Mouse (Mus musculus) midbrain, embryonic 12.5 days (tissue): Measurements from ENCODE around the gene Cmtm6. TPM values are rescaled to one million over a fixed set of nuclear protein-coding genes. Genes with fewer than 3 reads are reported as not detected.
A peak's percentile ranks its signal among the peaks of the same experiment; 100 is the strongest.

ENCODE experiments used
- ATAC-seq: fragments of 200-750 bp; cut with Nextera tagmentation; 2 replicates; pipeline ENCODE4 v1.8.0; 2017; ENCODE audit warnings: low read depth, moderate TSS enrichment, moderate library complexity; ENCODE audit not compliant: low FRiP score
- H3K27ac ChIP-seq: fragments of 300-500 bp; sonication (generic); replicated peaks from 2 replicates; pipeline ENCODE4 v1.5.1; 2016; ENCODE audit warnings: mild to moderate bottlenecking
- H3K27me3 ChIP-seq: fragments of 300-500 bp; sonication (generic); 2 replicates; pipeline ENCODE4 v1.6.1; 2016; ENCODE audit warnings: mild to moderate bottlenecking
- H3K36me3 ChIP-seq: fragments of 300-500 bp; sonication (generic); 2 replicates; pipeline ENCODE4 v1.6.1; 2016
- H3K4me1 ChIP-seq: fragments of 300-500 bp; sonication (generic); 2 replicates; pipeline ENCODE4 v1.6.1; 2016
- H3K4me2 ChIP-seq: fragments of 300-500 bp; sonication (generic); replicated peaks from 2 replicates; pipeline ENCODE4 v1.6.1; 2016; ENCODE audit warnings: mild to moderate bottlenecking, moderate library complexity
- H3K4me3 ChIP-seq: fragments of 300-500 bp; sonication (generic); 2 replicates; pipeline ENCODE4 v1.5.1; 2016; ENCODE audit warnings: mild to moderate bottlenecking
- H3K9ac ChIP-seq: fragments of 300-500 bp; sonication (generic); replicated peaks from 2 replicates; pipeline ENCODE4 v1.6.1; 2016; ENCODE audit warnings: mild to moderate bottlenecking, moderate library complexity
- H3K9me3 ChIP-seq: fragments of 300-500 bp; sonication (generic); 2 replicates; pipeline ENCODE4 v1.6.1; 2016; ENCODE audit warnings: mild to moderate bottlenecking
- WGBS: fragments of 180-500 bp; shearing (Covaris S2); methylation state at CpG from one replicate; pipeline ENCODE4 v1.1.7; 2016; 5-methylcytosine and 5-hydroxymethylcytosine counted together
- polyA plus RNA-seq: library from polyadenylated mRNA; unstranded; fragments of >200 nt; fragmentation: Nextera tagmentation; extraction: Ambion mirVana; gene quantifications from 2 replicates; pipeline ENCODE4 v1.2.1, GENCODE M21; 2016

Gene Cmtm6
- polyA plus RNA-seq, 1 experiment from 2014 or later, result 23.8 TPM

DNA sequence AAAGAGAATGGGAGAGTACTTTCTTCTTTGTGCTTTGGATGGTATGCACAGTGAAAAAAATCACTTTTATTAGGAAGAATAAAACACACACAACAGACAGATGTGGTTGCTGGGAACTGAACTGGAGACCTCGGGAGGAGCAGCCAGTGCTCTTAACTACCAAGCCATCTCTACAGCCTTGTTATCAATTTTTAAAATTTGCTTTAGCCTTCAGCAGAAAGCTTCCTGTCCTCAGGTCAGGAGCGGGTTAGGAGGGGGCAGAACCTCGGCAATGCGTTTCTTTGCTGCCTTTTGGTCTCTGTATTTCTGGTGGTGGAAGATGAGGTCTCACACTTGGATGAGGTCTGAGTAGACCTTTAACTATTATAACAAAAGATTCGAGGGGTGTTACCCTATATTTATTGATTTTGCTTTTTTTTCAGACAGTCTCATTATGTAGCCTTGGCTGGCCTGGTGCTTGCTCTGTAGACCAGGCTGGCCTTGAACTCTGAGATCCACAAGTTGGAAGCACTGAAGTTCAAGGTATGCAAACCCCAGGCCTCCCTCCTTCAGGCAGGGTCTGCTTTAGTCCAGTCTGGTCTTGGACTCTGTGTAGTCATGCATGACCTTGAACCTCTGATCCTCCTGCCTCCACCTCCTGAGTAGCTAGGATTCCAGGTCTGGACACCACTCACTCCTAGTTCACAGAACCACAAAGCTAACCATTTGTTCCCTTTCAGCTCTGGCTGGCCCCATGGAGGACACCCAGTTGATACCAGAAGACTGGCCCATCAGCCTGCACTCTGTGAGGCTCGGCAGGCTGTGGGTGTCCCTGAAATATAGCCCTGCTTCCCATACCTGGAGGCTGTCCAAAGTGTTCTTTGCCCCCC is 46.5 kb downstream of the Cmtm6 start:
- H3K4me3 ChIP-seq, result no peak overlapping the region
- H3K27me3 ChIP-seq, result peaks cover 5% of the 10 kb centered on the region; the same call in 1 of the 2 replicates
- no peak overlapping the region for H3K9ac ChIP-seq
- no peak overlapping the region for H3K27ac ChIP-seq
- 89% methylated on average over 6 of the region's 6 CpGs for WGBS
- H3K4me1 ChIP-seq, result peaks cover 16% of the 10 kb centered on the region
- H3K9me3 ChIP-seq, result no peaks in the 10 kb centered on the region
- H3K36me3 ChIP-seq, result peaks cover 3% of the 10 kb centered on the region; the same call in 1 of the 2 replicates
- no peak for ATAC-seq
- no peak overlapping the region for H3K4me2 ChIP-seq

GRCm38 (mm10) chr9:114778047-114778390 is 47.1 kb downstream of the Cmtm6 start:
- Histone ChIP-seq H3K4me1 (peaks cover 16% of the 10 kb centered on the region), H3K9ac (no peak overlapping the region), H3K27ac (no peak overlapping the region), H3K27me3 (peaks cover 11% of the 10 kb centered on the region), H3K4me3 (no peak overlapping the region), H3K36me3 (no peaks in the 10 kb centered on the region), H3K9me3 (no peaks in the 10 kb centered on the region), H3K4me2 (no peak overlapping the region)
- ATAC-seq, result no peak
- WGBS, result 88% methylated on average over 7 of the region's 7 CpGs

DNA sequence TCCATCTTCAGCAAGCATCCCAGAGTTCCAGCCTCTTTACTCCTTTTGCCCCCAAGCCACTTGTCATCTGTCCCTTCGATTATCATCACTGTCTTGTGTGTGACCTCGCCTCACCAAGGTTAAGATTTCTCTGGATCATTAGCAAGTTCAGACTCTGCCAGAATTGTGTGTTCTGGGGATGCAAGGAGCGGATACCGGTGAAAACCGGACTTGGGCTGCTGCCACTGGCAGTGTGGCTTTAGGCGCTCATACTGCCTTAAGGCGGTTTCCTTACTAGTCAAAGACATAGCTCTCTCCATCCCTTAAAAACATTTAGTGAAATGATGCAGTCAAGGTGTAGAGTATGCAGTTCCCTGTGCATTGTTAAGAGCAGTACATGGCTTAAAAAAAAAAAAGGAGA is 48.0 kb downstream of the Cmtm6 start:
- 91% methylated on average over 7 of the region's 7 CpGs for WGBS

DNA sequence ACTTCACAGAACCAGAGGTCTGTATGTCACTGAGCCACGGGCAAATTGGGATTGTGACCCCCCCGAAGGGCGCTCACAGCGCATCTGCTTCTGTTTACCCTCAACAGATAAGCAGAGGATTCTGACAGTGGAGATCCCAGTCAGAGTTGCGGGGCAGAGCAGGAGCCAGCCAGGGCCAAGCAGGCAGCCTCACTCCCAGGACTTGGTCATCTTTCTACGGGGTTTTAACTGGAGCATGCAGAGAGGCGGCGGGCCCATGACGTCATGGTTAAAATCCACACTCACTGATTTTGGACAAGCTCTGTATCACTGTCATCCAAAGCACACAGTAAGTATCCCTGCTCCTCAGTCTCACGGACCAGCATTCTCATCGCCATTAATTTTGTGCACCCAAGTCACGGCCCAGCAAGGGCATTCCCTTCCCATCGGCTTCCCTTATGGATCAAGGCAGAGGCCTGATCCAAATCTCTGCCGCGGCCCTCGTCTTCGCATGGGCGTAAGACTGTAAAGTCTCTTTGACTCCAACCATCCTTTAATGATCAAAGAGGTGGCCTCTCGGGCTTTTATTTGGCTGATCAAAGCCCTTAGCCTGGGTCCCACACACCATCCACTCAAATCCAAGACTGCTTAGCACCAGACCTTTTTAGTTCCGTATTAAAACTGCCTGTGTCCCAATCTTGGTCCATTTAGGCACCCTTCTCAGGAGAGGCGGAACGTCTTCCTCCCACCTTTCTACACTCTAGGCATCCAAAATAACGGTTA is 49.2 kb downstream of the Cmtm6 start:
- peak; percentile 23 for ATAC-seq
- 27% methylated on average over 23 of the region's 23 CpGs for WGBS
- no peak overlapping the region for H3K27ac ChIP-seq
- H3K9me3 ChIP-seq, result no peaks in the 10 kb centered on the region
- H3K4me3 ChIP-seq, result peak overlapping the region; percentile 55
- peaks cover 12% of the 10 kb centered on the region for H3K27me3 ChIP-seq
- peak overlapping the region; percentile 91 for H3K4me2 ChIP-seq
- peak overlapping the region; percentile 71 for H3K9ac ChIP-seq
- H3K36me3 ChIP-seq, result no peaks in the 10 kb centered on the region
- H3K4me1 ChIP-seq, result peaks cover 19% of the 10 kb centered on the region

More for the DNA sequence above, 48.0 kb downstream of the Cmtm6 start:
- Histone ChIP-seq H3K4me3 (no peak overlapping the region), H3K4me2 (no peak overlapping the region), H3K9ac (no peak overlapping the region), H3K27ac (no peak overlapping the region), H3K27me3 (peaks cover 12% of the 10 kb centered on the region), H3K4me1 (peaks cover 16% of the 10 kb centered on the region), H3K9me3 (no peaks in the 10 kb centered on the region), H3K36me3 (no peaks in the 10 kb centered on the region)
- ATAC-seq, result no peak

GRCm38 (mm10) chr9:114780746-114781525 is 50.0 kb downstream of the Cmtm6 start:
- Histone ChIP-seq H3K27ac (peak overlapping the region; percentile 56), H3K9me3 (no peaks in the 10 kb centered on the region), H3K36me3 (no peaks in the 10 kb centered on the region), H3K9ac (peak overlapping the region; percentile 71), H3K4me1 (peaks cover 24% of the 10 kb centered on the region), H3K4me3 (peak overlapping the region; percentile 55), H3K4me2 (peak overlapping the region; percentile 91), H3K27me3 (peaks cover 12% of the 10 kb centered on the region)
- WGBS, result 2% methylated on average over 38 of the region's 38 CpGs
- ATAC-seq, result peak; percentile 48

DNA sequence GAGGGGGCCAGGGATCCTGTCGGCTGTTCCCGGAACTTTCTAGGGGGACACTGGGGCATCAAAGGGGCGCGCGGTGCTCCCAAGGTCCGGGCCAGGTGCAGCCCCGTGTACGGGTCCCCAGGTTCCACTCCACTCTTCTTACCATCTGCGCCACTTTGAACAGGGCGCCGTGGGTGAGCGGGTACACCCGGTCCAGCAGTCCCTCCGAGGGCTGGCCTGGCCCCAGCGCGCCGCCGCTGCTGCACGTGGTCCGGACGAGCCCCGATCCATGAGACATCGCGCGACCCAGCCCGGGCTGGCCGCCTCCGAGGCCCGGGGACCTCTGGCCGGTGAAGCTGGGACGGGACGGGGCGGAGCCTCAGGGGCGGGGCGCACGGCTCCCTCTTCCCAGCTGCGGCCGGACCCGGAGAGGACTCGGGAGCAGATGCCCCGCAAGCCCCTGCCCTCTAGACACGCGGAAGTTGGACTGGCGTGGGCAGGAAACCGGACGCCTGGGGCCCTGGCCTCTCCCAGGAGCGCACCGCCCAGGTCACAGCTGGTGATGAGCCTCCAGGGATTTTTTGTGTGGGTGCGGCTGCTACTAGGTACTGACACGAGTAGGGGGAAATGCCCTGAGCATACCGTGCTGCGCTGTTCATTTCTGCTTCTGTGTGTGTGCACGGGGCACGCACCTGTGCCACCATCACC is 50.8 kb downstream of the Cmtm6 start, which contains the start of gene Cmtm7:
Cmtm7 (minus strand) TSS at position 331 of the 687 bp plus-strand sequence.
- whole genome bisulfite sequencing, result 1% methylated on average over 47 of the region's 54 CpGs
- ATAC-seq, result peak; percentile 84
- peak within 1 kb of the TSS; percentile 56 for H3K27ac ChIP-seq
- H3K4me3 ChIP-seq, result peak within 1 kb of the TSS; percentile 55
- peaks cover 24% of the 10 kb centered on the region for H3K4me1 ChIP-seq
- no peaks in the 10 kb centered on the region for H3K9me3 ChIP-seq
- H3K4me2 ChIP-seq, result peak within 1 kb of the TSS; percentile 91
- H3K9ac ChIP-seq, result peak within 1 kb of the TSS; percentile 71
- peaks cover 12% of the 10 kb centered on the region for H3K27me3 ChIP-seq
- no peaks in the 10 kb centered on the region for H3K36me3 ChIP-seq

GRCm38 (mm10) chr9:114785432-114786125 is 54.7 kb downstream of the Cmtm6 start:
- H3K27me3 ChIP-seq, result peaks cover 9% of the 10 kb centered on the region
- no peaks in the 10 kb centered on the region for H3K9me3 ChIP-seq
- no peak for ATAC-seq
- H3K4me1 ChIP-seq, result peaks cover 17% of the 10 kb centered on the region
- no peaks in the 10 kb centered on the region for H3K36me3 ChIP-seq
- WGBS, result 6% methylated on average over 16 of the region's 16 CpGs
- peak overlapping the region; percentile 22; the same call in 1 of the 2 replicates for H3K27ac ChIP-seq
- no peak overlapping the region for H3K4me3 ChIP-seq
- no peak overlapping the region for H3K9ac ChIP-seq
- H3K4me2 ChIP-seq, result 0 out of 2 replicates have a peak overlapping the region, but pooled peaks have one; percentile 13

DNA sequence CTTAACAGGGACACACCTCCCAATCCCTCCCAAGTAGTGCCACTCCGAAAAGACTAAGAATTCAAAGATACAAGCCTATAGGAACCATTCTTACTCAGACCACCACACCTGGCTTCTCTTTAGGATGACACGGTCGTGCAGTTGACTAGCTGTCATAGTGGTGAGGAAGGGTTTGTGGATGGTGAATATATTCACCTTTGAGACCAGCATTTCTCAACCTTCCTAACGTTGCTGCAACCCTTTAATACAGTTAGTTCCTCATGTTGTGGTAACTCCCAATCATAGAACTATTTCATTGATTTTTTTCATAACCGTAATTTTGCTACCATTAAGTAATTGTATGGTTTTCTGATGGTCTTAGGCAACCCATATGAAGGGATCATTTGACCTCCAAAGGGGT is 56.2 kb downstream of the Cmtm6 start:
- whole genome bisulfite sequencing, result 93% methylated on average over 5 of the region's 5 CpGs
- no peak for ATAC-seq
- no peak overlapping the region for H3K4me2 ChIP-seq
- no peaks in the 10 kb centered on the region for H3K9me3 ChIP-seq
- peaks cover 9% of the 10 kb centered on the region for H3K27me3 ChIP-seq
- no peak overlapping the region for H3K27ac ChIP-seq
- H3K4me1 ChIP-seq, result 0 out of 2 replicates have a peak, but pooled peaks cover 14% of the 10 kb centered on the region
- H3K36me3 ChIP-seq, result no peaks in the 10 kb centered on the region
- H3K9ac ChIP-seq, result no peak overlapping the region
- no peak overlapping the region for H3K4me3 ChIP-seq

DNA sequence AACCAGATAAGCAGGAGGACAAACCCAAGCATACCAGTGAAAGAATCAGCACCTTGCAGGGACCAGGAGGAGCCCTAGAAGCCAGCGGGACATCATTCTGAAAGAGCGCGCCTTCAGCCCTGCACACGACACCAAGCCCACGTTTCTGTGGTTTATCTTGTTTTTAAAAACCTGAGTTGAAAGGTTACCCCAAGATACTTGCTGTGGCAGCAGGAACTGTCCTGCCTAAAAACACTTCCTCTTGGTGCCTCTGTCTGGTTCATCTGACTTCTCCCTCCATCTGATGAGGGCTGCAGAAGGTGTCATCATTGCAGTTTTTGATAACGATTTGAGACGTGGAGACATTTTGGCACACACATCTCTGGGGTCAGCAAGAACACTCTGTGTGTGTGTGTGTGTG is 56.8 kb downstream of the Cmtm6 start:
- Histone ChIP-seq H3K9ac (no peak overlapping the region), H3K4me2 (no peak overlapping the region), H3K4me1 (0 out of 2 replicates have a peak, but pooled peaks cover 14% of the 10 kb centered on the region), H3K36me3 (no peaks in the 10 kb centered on the region), H3K27ac (no peak overlapping the region), H3K9me3 (no peaks in the 10 kb centered on the region), H3K4me3 (no peak overlapping the region), H3K27me3 (peaks cover 4% of the 10 kb centered on the region)
- WGBS, result 97% methylated on average over 7 of the region's 7 CpGs
- ATAC-seq, result no peak

DNA sequence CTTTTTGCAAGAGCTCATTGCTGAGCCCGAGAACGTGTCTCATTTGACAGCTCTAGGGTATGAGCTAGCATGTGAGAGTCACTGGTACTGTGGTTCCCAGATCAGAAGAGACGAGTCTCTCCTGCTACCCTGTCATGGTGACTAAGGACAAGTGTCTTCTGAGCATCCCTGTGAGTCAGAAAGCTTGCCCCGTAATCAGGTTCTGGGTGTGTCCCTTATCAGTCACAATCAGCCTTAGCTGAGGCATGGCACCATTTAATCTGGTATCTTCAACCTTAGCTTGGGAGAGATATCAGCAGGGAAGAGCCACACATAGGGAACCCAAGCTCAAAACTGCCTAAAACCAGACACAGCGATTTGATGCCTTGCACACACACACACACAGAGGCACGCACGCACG is 57.8 kb downstream of the Cmtm6 start:
- Histone ChIP-seq H3K9ac (no peak overlapping the region), H3K27me3 (no peaks in the 10 kb centered on the region; the same call in 1 of the 2 replicates), H3K4me2 (no peak overlapping the region), H3K27ac (no peak overlapping the region), H3K9me3 (no peaks in the 10 kb centered on the region), H3K4me1 (0 out of 2 replicates have a peak, but pooled peaks cover 14% of the 10 kb centered on the region), H3K36me3 (no peaks in the 10 kb centered on the region), H3K4me3 (no peak overlapping the region)
- 93% methylated on average over 8 of the region's 8 CpGs for WGBS
- no peak for ATAC-seq
